Mouse (Mus musculus) heart, adult 8-10 months (tissue): ENCODE results near the gene Erg. TPM values are rescaled to one million over a fixed set of nuclear protein-coding genes. Genes with fewer than 3 reads are reported as not detected.

ENCODE experiments used
- DNase-seq: peaks from one replicate; pipeline ENCODE4 v3.0.0; 2022; ENCODE audit warnings: low spot score
- total RNA-seq, 4 experiments: library from RNA; stranded (reverse); gene quantifications; 2 replicates each; pipeline ENCODE4 v1.2.4; 2022

The Erg gene
- total RNA-seq, 4 experiments from 2014 or later, result 20.8 to 31.1 (median 27.7) TPM

- DNase-seq, result no peak
Observed at GRCm38 (mm10) chr16:95487606-95488351, 98.6 kb downstream of the Erg start.

- no peak for DNase-seq
Observed at GRCm38 (mm10) chr16:95481176-95481575, 105.2 kb downstream of the Erg start.

- no peak for DNase-seq
Observed at GRCm38 (mm10) chr16:95478558-95478957, 107.8 kb downstream of the Erg start.

- no peak for DNase-seq
Observed at GRCm38 (mm10) chr16:95475041-95475440, 111.4 kb downstream of the Erg start.

- DNase-seq, result no peak
Observed at GRCm38 (mm10) chr16:95473946-95474345, 112.4 kb downstream of the Erg start.

DNA sequence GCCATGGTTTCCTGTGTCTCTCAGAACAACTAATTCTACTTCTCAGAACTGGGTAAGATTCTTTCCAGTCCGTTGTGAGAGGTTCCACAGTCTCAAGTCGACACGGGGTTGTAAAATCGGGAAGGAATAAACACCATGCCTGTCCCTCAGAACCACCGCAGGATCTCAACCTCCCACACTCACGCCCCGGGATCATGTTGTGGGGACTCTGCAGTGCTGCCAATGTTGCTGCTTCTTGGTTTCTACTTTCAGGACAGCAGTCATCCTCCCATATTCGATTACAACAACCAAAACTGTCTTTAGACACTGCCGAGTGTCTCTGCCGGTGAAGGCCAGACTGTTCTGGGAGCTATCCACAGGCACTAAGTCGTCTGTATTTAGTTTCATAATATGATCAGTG, 113.6 kb downstream of the Erg start:
- DNase-seq, result no peak

- DNase-seq, result no peak
Observed at GRCm38 (mm10) chr16:95469262-95470139, 116.9 kb downstream of the Erg start.

GRCm38 (mm10) chr16:95467893-95468292, 118.5 kb downstream of the Erg start:
- no peak for DNase-seq

DNA sequence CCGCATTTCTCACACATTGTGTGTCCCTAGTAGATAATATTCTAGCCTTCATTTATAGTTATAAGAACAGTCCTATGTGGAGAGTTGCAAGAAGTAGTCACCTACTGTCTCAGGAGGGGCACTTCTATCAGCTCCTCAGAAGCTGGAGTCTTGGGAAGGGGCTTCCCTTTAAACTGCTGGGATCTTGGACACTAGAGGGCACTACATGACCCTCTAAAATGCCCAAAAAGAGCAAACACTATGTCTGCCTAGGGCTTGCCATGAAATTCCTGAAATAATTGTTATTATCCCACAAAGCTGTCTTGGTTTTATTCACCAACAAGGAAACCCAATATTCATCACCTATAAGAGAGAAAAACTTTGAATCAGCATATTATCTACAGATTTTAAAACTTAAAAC, 119.8 kb downstream of the Erg start:
- no peak for DNase-seq

- DNase-seq, result no peak
Observed at GRCm38 (mm10) chr16:95464609-95465008, 121.8 kb downstream of the Erg start.

DNA sequence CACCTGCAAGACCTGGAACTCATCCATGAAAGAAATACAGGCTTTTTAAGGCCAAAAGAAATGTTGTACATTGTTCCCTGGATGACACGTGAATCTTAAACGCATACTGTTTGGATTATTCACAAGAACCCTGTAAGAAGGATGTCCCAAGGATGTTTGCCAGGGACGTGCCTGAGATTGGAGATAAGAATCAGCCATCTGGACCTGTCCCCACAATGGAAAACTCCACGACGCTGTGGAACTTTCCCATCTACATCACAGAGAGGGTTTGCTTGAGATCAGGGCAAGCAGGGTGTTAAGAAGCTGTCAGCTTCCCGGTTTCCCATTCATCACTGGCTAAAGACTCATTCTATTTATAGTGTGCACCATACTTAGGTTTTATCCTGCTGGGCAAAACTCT, 122.6 kb downstream of the Erg start:
- peak; percentile 65 for DNase-seq

DNA sequence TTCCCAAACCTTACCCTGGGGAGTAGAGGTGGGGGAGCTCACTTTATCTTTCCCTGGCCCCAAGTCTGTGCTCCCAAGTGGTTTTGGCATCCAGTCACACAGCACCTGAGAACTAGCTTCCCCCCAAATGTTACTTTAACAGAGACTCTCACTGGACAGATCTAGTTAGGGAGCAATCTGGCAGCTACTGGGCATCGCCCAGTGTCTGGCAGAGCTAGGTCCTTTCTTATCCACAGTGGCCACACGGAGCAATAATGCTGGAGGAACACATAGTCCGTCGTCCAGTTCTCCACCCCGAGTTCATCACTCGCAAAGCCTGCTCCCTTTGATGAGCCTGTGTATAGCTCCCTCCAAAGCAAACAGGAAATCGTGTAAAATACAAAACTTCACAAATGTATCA, 124.5 kb downstream of the Erg start:
- DNase-seq, result no peak

- DNase-seq, result no peak
Observed at GRCm38 (mm10) chr16:95460336-95460735, 126.1 kb downstream of the Erg start.

GRCm38 (mm10) chr16:95459325-95459691, 127.1 kb downstream of the Erg start:
- DNase-seq, result peak; percentile 76

GRCm38 (mm10) chr16:95458590-95459324, 127.6 kb downstream of the Erg start:
- DNase-seq, result peak; percentile 71

DNA sequence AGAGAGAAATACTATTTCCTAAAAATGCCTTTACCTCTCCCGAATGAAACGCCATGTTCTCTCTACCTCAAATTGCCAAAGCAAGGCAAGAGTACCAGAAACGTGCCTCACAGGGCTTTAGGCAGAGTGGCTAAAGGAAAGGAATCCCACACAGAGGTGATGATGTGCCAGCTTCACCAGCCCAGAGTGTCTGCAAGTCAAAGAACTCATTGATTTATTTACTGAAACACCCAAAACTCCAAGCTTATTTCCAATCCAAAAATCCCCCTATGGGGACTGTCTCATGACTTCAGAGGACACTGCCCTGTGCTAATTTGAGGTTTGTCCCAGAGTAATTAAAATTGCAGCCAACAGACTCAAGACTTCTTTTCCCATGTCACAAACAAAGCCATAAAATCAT, 129.4 kb downstream of the Erg start:
- no peak for DNase-seq

GRCm38 (mm10) chr16:95455896-95456295, 130.5 kb downstream of the Erg start:
- no peak for DNase-seq

DNA sequence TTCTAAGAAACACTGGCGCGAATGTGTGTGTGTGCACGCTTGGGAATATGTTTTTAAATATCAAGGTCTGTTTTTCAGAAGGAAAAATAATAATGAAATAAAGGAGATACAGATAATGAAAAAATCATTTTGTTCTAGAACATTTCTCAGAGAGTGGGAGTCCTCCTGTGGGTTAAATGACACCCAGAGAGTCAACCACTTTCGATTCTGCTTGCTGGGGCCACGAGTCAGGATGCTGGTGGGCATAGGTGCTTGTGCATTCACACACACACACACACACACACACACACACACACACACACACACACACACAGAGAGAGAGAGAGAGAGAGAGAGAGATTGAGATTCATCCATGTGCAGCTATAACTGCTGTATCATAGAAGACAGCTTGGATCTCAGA, 130.9 kb downstream of the Erg start:
- no peak for DNase-seq

DNA sequence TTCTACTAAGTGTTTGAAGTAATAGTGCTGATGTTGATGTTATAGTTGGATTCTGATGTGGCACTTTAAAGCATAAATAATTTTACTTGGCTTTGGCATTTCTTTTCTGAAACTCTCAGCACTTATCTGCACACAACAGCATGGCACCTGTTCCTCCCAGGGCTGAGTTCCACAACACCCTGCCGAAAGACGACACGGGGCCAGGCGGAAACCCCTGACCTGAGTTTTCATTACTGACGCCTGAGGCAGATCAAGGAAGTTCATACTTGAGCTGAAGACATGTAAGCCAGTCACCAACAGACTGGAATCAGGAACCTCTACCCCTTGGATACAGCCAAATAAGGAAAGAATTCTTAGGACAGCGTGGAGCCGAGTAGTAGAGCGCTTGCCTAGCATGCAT, 134.0 kb downstream of the Erg start:
- no peak for DNase-seq

- DNase-seq, result no peak
Observed at GRCm38 (mm10) chr16:95449361-95449725, 137.1 kb downstream of the Erg start.

GRCm38 (mm10) chr16:95448643-95449360, 137.6 kb downstream of the Erg start:
- DNase-seq, result no peak

- DNase-seq, result no peak
Observed at GRCm38 (mm10) chr16:95447896-95448295, 138.5 kb downstream of the Erg start.
